Mouse (Mus musculus) intestine, embryonic 15.5 days (tissue): ENCODE data around the gene Olfr788. TPM values are rescaled to one million over a fixed set of nuclear protein-coding genes. Genes with fewer than 3 reads are reported as not detected.

Experiments
- ATAC-seq: fragments of 200-750 bp; cut with Nextera tagmentation; 2 replicates; pipeline ENCODE4 v1.8.0; 2017; ENCODE audit warnings: moderate TSS enrichment, moderate library complexity
- H3K27ac ChIP-seq: fragments of 300-500 bp; sonication (generic); 2 replicates; pipeline ENCODE4 v1.5.1; 2015; ENCODE audit warnings: mild to moderate bottlenecking, inconsistent platforms
- H3K27me3 ChIP-seq: fragments of 300-500 bp; sonication (generic); replicated peaks from 2 replicates; pipeline ENCODE4 v1.6.1; 2015; ENCODE audit warnings: inconsistent platforms
- H3K36me3 ChIP-seq: fragments of 300-500 bp; sonication (generic); 2 replicates; pipeline ENCODE4 v1.6.1; 2015; ENCODE audit warnings: inconsistent platforms
- H3K4me1 ChIP-seq: fragments of 300-500 bp; sonication (generic); replicated peaks from 2 replicates; pipeline ENCODE4 v1.6.1; 2015; ENCODE audit warnings: inconsistent platforms
- H3K4me2 ChIP-seq: fragments of 300-500 bp; sonication (generic); replicated peaks from 2 replicates; pipeline ENCODE4 v1.6.1; 2015; ENCODE audit warnings: mild to moderate bottlenecking, inconsistent platforms
- H3K4me3 ChIP-seq: fragments of 300-500 bp; sonication (generic); replicated peaks from 2 replicates; pipeline ENCODE4 v1.5.1; 2015; ENCODE audit warnings: inconsistent platforms
- H3K9ac ChIP-seq: fragments of 300-500 bp; sonication (generic); 2 replicates; pipeline ENCODE4 v1.6.1; 2015; ENCODE audit warnings: inconsistent platforms
- H3K9me3 ChIP-seq: fragments of 300-500 bp; sonication (generic); 2 replicates; pipeline ENCODE4 v1.6.1; 2016; ENCODE audit warnings: inconsistent platforms
- WGBS: fragments of 180-500 bp; shearing (Covaris S2); methylation state at CpG from one replicate; pipeline ENCODE4 v1.1.7; 2015; 5-methylcytosine and 5-hydroxymethylcytosine counted together
- polyA plus RNA-seq: library from polyadenylated mRNA; unstranded; fragments of >200 nt; fragmentation: Nextera tagmentation; extraction: Ambion mirVana; gene quantifications from 2 replicates; pipeline ENCODE4 v1.2.1, GENCODE M21; 2015

Olfr788 gene
- polyA plus RNA-seq, result not detected in 2 replicates

DNA sequence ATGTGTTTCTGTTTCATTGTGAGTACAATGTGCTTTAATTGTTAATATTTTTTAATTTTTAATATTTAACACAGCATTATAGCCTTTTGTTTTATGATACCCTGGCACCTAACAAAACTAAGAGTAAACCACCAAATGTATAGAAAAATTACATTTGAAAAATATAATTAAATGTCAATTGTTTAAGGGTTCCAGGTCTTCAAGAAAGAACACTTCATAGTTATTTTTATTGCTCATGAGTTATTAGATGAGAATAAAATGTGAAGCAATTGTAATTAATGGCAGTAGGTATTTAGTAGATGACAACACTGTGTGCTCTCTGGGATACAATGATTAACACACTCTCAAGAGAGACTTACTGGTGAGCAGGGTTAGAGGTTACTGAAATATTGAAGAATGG, at the start of gene Olfr788:
TSS of gene Olfr788 (plus strand) at position 301 of the 400 bp plus-strand sequence.
- H3K27me3 ChIP-seq, result no peaks in the 10 kb centered on the region
- H3K4me2 ChIP-seq, result no peak within 1 kb of the TSS
- H3K9me3 ChIP-seq, result no peaks in the 10 kb centered on the region
- no peak within 1 kb of the TSS for H3K9ac ChIP-seq
- no peak within 1 kb of the TSS for H3K4me3 ChIP-seq
- no peak for ATAC-seq
- no peak within 1 kb of the TSS for H3K27ac ChIP-seq
- no peaks in the 10 kb centered on the region for H3K4me1 ChIP-seq
- no peaks in the 10 kb centered on the region for H3K36me3 ChIP-seq

DNA sequence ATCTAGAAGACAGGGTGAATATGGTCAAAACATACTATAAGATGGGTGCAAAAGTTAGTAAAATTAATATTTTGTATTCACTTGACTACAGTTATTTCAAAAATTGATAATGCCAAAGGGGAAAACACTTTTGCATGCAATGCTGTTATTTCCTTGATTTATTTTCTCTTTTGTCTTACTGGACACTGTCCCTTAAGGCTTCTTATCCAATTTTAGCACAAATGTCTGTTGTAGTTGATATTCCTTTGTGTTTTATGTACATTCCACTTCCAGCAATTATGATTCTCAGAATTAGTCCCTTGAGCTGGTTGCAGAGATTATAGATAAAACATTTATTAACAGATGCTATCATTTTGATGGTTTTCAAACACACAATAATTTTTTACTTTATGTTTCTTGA, 43.8 kb upstream of the Olfr788 start, which contains the start of gene Olfr786:
TSS of gene Olfr786 (plus strand) at position 301 of the 400 bp plus-strand sequence.
- no peak within 1 kb of the TSS for H3K4me3 ChIP-seq
- ATAC-seq, result no peak

DNA sequence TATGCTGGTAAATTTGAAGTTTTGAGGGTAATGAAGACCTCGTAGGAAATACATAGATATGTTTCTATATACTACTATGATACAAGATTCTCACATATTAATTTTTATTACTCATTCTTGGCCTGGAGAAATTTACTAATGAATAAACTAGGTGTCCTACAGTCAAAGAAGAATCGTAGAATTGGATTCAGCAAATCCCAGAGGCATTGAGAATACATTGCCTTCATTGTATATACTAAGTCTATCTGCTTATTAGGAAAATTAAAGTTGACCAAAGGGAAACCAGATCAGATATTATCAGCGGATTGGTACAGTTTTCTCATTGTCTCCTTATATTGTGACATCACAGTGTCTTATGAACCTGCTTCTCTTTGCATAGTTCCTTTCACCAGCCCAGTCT, 9.2 kb upstream of the Olfr788 start, which contains the start of gene Olfr787:
TSS of gene Olfr787 (plus strand) at position 301 of the 400 bp plus-strand sequence.
- Histone ChIP-seq H3K36me3 (no peaks in the 10 kb centered on the region), H3K27ac (no peak within 1 kb of the TSS), H3K4me1 (no peaks in the 10 kb centered on the region), H3K9ac (no peak within 1 kb of the TSS), H3K9me3 (no peaks in the 10 kb centered on the region), H3K27me3 (no peaks in the 10 kb centered on the region), H3K4me3 (no peak within 1 kb of the TSS), H3K4me2 (no peak within 1 kb of the TSS)
- 88% methylated on average over 3 of the region's 3 CpGs for WGBS
- no peak for ATAC-seq

More for the DNA sequence above, 43.8 kb upstream of the Olfr788 start, which contains the start of gene Olfr786:
- no peaks in the 10 kb centered on the region for H3K27me3 ChIP-seq
- H3K4me1 ChIP-seq, result no peaks in the 10 kb centered on the region
- H3K36me3 ChIP-seq, result no peaks in the 10 kb centered on the region
- H3K9me3 ChIP-seq, result no peaks in the 10 kb centered on the region
- H3K4me2 ChIP-seq, result no peak within 1 kb of the TSS
- H3K27ac ChIP-seq, result no peak within 1 kb of the TSS
- no peak within 1 kb of the TSS for H3K9ac ChIP-seq

DNA sequence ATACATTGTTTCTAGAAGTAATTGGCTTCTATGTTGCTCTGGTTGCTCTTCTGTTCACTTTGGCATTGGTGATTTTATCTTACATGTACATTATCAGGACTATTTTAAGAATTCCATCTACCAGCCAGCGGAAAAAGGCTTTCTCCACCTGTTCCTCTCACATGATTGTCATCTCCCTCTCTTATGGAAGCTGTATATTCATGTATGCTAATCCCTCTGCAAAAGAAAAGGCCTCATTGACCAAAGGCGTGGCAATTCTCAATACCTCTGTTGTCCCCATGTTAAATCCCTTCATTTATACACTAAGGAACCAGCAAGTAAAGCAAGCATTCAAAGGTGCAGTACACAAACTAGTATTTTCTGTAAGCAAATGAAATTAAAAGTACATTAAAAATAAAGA, 2.5 kb downstream of the Olfr788 start:
- ATAC-seq, result no peak
- Histone ChIP-seq H3K27me3 (no peaks in the 10 kb centered on the region), H3K9ac (no peak overlapping the region), H3K9me3 (no peaks in the 10 kb centered on the region), H3K27ac (no peak overlapping the region), H3K4me3 (no peak overlapping the region), H3K4me2 (no peak overlapping the region), H3K36me3 (no peaks in the 10 kb centered on the region), H3K4me1 (no peaks in the 10 kb centered on the region)
- WGBS, result 61% methylated on average over 2 of the region's 2 CpGs

DNA sequence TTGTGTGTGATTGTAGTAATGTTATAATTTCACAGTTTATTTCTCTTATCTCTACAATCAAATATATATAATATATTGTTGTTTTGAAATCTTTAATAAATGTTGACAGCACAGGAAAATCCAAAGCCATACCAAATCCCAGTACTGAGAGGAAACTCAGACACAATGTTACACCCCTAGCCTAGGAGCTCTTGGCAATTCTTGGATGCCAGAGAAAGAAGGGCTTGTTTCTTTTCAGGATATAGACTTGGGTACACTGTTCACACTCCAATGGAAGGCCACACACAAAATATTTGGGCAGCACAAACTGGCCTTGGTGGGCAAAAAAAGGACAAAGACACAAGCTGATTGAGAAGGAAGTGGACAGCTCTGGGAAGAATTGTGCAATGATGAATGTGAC, 2.9 kb downstream of the Olfr788 start:
- no peak overlapping the region for H3K4me3 ChIP-seq
- H3K27me3 ChIP-seq, result no peaks in the 10 kb centered on the region
- H3K27ac ChIP-seq, result no peak overlapping the region
- H3K4me1 ChIP-seq, result no peaks in the 10 kb centered on the region
- no peak for ATAC-seq
- H3K36me3 ChIP-seq, result no peaks in the 10 kb centered on the region
- no peak overlapping the region for H3K4me2 ChIP-seq
- no peak overlapping the region for H3K9ac ChIP-seq
- no peaks in the 10 kb centered on the region for H3K9me3 ChIP-seq

DNA sequence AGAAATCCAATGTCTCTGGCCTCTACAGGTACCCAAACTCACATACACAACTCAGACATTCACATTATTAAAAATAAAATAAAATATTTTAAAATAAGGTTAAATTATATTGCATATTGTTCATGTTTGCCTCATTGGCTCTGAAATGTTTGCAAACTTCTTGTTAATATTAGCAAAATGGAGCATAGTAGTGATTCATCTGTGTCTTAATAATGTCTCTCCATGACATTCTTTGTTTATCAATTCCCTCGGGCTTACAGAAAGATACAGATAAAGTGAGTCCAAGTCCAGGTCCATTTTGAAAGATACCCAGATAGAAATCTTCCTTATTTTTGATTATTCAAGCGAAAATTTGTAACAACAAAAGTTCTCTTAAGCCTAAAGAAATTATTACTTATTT, 13.7 kb downstream of the Olfr788 start, which contains the start of gene Olfr789:
TSS of gene Olfr789 (plus strand) at position 301 of the 400 bp plus-strand sequence.
- H3K36me3 ChIP-seq, result no peaks in the 10 kb centered on the region
- H3K27me3 ChIP-seq, result no peaks in the 10 kb centered on the region
- H3K4me3 ChIP-seq, result no peak within 1 kb of the TSS
- 57% methylated on average over 2 of the region's 2 CpGs for WGBS
- no peak for ATAC-seq
- H3K27ac ChIP-seq, result no peak within 1 kb of the TSS
- no peak within 1 kb of the TSS for H3K9ac ChIP-seq
- H3K4me1 ChIP-seq, result no peaks in the 10 kb centered on the region
- H3K9me3 ChIP-seq, result no peaks in the 10 kb centered on the region
- no peak within 1 kb of the TSS for H3K4me2 ChIP-seq

DNA sequence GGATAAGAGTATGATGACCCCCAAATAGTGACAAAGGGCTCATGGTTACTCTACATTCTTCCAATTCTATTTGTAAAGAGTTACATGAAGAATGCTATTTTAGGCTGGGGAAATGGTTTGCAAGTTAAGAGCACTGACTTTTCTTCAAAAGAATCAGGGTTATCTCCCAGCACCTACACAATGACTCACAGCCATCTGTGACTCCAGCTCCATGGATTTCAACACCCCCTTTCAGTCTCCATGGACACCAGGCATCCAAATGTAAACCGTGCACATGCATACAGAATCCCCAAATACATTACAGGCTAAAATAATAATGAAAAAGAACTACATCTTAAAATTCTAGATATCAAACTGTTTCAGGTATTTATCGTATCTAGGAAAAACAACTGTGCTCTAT, 19.3 kb downstream of the Olfr788 start:
- Histone ChIP-seq H3K4me2 (no peak overlapping the region), H3K9me3 (no peaks in the 10 kb centered on the region), H3K36me3 (no peaks in the 10 kb centered on the region), H3K27ac (no peak overlapping the region), H3K4me1 (no peaks in the 10 kb centered on the region), H3K27me3 (no peaks in the 10 kb centered on the region), H3K9ac (no peak overlapping the region), H3K4me3 (no peak overlapping the region)
- whole genome bisulfite sequencing, result 74% methylated on average over 2 of the region's 2 CpGs
- no peak for ATAC-seq

DNA sequence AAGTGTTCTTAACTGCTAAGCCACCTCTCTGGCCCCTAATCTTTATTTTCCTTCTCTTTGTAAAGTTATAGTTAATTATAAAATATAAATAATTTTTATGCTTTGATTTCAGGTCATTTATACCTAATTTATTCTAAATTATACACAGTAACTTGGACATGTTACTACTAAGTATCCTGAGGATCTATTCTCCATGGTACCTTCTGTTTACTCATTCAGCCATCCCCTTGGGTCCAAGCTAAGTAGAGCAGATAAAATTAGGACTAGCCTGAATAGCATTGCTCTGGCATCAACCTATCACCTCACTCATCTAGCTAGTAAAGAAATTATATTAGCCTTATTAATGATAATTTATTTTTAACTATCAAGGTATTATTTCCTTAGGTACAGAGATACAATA, 27.4 kb downstream of the Olfr788 start, which contains the start of gene Olfr790:
TSS of gene Olfr790 (plus strand) at position 301 of the 400 bp plus-strand sequence.
- Histone ChIP-seq H3K27ac (no peak within 1 kb of the TSS), H3K36me3 (no peaks in the 10 kb centered on the region), H3K9ac (no peak within 1 kb of the TSS), H3K4me1 (no peaks in the 10 kb centered on the region), H3K9me3 (no peaks in the 10 kb centered on the region), H3K4me3 (no peak within 1 kb of the TSS), H3K27me3 (no peaks in the 10 kb centered on the region), H3K4me2 (no peak within 1 kb of the TSS)
- ATAC-seq, result no peak

DNA sequence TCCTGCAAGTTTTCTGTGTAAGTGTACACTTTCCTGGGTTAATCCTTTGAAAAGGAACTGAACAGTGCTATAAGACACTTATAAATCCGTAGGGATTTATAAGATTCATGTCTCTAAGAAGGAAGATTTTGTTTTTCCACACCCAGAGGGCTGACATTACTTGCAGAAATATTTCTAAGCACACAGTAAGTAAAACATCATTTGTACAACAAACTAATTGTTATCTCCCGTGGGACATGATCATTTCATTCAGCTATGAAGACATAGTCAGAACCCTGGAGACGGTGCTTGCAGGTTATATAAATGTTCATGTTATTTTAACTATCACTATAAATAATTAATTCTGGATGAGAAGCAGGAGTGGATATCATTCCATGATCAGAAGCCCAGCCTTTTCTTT, 50.7 kb downstream of the Olfr788 start, which contains the start of gene Olfr791:
TSS of gene Olfr791 (plus strand) at position 301 of the 400 bp plus-strand sequence.
- Histone ChIP-seq H3K27ac (no peak within 1 kb of the TSS), H3K36me3 (no peaks in the 10 kb centered on the region), H3K4me3 (no peak within 1 kb of the TSS), H3K9me3 (no peaks in the 10 kb centered on the region), H3K27me3 (no peaks in the 10 kb centered on the region), H3K9ac (no peak within 1 kb of the TSS), H3K4me2 (no peak within 1 kb of the TSS), H3K4me1 (no peaks in the 10 kb centered on the region)
- no peak for ATAC-seq
- 67% methylated on average over 3 of the region's 3 CpGs for WGBS

Other genes starting within 250 kb of the Olfr788 start
- not detected in 2 replicates for gene Olfr774, start 234.8 kb upstream of the Olfr788 start, polyA plus RNA-seq
- not detected in 2 replicates for gene Olfr775, start 222.6 kb upstream of the Olfr788 start, polyA plus RNA-seq
- not detected in 2 replicates for gene Olfr776, start 211.9 kb upstream of the Olfr788 start, polyA plus RNA-seq
- gene Olfr777, start 199.5 kb upstream of the Olfr788 start, polyA plus RNA-seq, result not detected in 2 replicates
- gene Olfr780, start 152.9 kb upstream of the Olfr788 start, polyA plus RNA-seq, result not detected in 2 replicates
- not detected in 2 replicates for gene Olfr781, start 142.1 kb upstream of the Olfr788 start, polyA plus RNA-seq
- gene Olfr782, start 122.1 kb upstream of the Olfr788 start, polyA plus RNA-seq, result not detected in 2 replicates
- gene Olfr784, start 86.9 kb upstream of the Olfr788 start, polyA plus RNA-seq, result 0.09 TPM in 1 of 2 replicates, not detected in the other
- not detected in 2 replicates for gene Olfr785, start 65.6 kb upstream of the Olfr788 start, polyA plus RNA-seq
- not detected in 2 replicates for gene Olfr786, start 43.7 kb upstream of the Olfr788 start, polyA plus RNA-seq
- not detected in 2 replicates for gene Olfr787, start 9.1 kb upstream of the Olfr788 start, polyA plus RNA-seq
- not detected in 2 replicates for gene Olfr789, start 13.8 kb downstream of the Olfr788 start, polyA plus RNA-seq
- gene Olfr790, start 27.5 kb downstream of the Olfr788 start, polyA plus RNA-seq, result not detected in 2 replicates
- not detected in 2 replicates for gene Olfr791, start 50.8 kb downstream of the Olfr788 start, polyA plus RNA-seq
- gene Olfr792, start 68.2 kb downstream of the Olfr788 start, polyA plus RNA-seq, result not detected in 2 replicates
- gene Olfr794, start 96.7 kb downstream of the Olfr788 start, polyA plus RNA-seq, result not detected in 2 replicates
- gene Olfr796, start 141.6 kb downstream of the Olfr788 start, polyA plus RNA-seq, result not detected in 2 replicates
- not detected in 2 replicates for gene Olfr798, start 156.9 kb downstream of the Olfr788 start, polyA plus RNA-seq
- not detected in 2 replicates for gene Olfr799, start 166.5 kb downstream of the Olfr788 start, polyA plus RNA-seq
- not detected in 2 replicates for gene Olfr800, start 186.7 kb downstream of the Olfr788 start, polyA plus RNA-seq
- gene Olfr801, start 202.9 kb downstream of the Olfr788 start, polyA plus RNA-seq, result not detected in 2 replicates
- gene Olfr802, start 217.2 kb downstream of the Olfr788 start, polyA plus RNA-seq, result not detected in 2 replicates
- gene Olfr803, start 223.3 kb downstream of the Olfr788 start, polyA plus RNA-seq, result not detected in 2 replicates
- gene Olfr804, start 232.2 kb downstream of the Olfr788 start, polyA plus RNA-seq, result not detected in 2 replicates